Mouse (Mus musculus) erythroblast, embryonic 14.5 days (primary cell): ENCODE measurements around the gene Map3k3.

Source experiments
- GATA1 ChIP-seq: IDR thresholded peaks from 2 replicates; pipeline ENCODE4 v1.6.1; 2012; ENCODE audit warnings: low read length, inconsistent platforms, mixed read lengths
- TAL1 ChIP-seq: IDR thresholded peaks from 3 replicates; pipeline ENCODE4 v1.6.1; 2012; ENCODE audit warnings: low read length, inconsistent platforms, mixed read lengths

GRCm38 (mm10) chr11:106037418-106037751 lies 47.0 kb upstream of the Map3k3 start:
- no peak for TF ChIP-seq TAL1
- TF ChIP-seq GATA1, result no peak
